8 mouse cellular contexts compared by ENCODE assay signal in the genomic region with DNA sequence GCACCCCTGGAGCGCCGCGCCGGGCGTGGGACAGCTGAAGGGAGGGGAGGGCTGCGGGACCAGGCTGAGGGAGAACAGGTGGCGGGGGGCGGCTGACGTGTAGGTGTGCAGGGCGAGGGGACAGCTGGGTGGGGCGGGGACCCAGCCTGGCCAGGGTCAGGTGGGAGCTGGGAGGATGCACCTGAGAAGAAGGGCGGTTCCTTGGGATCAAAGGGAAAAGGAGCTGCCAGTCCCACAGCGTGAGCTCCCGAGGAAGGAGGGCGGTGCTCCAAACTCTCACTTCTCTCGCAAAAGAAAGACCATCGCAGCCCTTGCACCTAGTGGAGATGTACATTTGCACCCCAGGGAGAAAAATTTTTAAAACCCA. TPM values are rescaled to one million over a fixed set of nuclear protein-coding genes. Genes with fewer than 3 reads are reported as not detected.
DNase-seq lines count a peak whose midpoint lies in the region; ATAC-seq and TF ChIP-seq lines count a peak whose summit lies in the region.

A gene (plus strand): TSS at position 252 of the 367 bp plus-strand sequence.

- peak within 1 kb of the TSS; percentile 85 for H3K9ac ChIP-seq in forebrain, embryonic 13.5 days
- H3K9ac ChIP-seq in liver, embryonic 11.5 days (ENCODE audit: low read depth, low read length), result peak within 1 kb of the TSS; percentile 90
- peak within 1 kb of the TSS; percentile 88 for H3K9ac ChIP-seq in stomach, embryonic 16.5 days (ENCODE audit: low read length)

- H3K9me3 ChIP-seq in G1E (replicated peaks), result no peaks in the 10 kb centered on the region
- H3K9me3 ChIP-seq in forebrain, embryonic 13.5 days (replicated peaks), result no peaks in the 10 kb centered on the region
- H3K9me3 ChIP-seq in liver, embryonic 11.5 days (ENCODE audit: control insufficient read depth, low read length), result no peaks in the 10 kb centered on the region
- no peaks in the 10 kb centered on the region for H3K9me3 ChIP-seq in stomach, embryonic 16.5 days (replicated peaks; ENCODE audit: control insufficient read depth, low read length)

- H3K4me1 ChIP-seq in G1E (ENCODE audit: insufficient read depth, low read depth, low read length), result peaks cover 39% of the 10 kb centered on the region
- H3K4me1 ChIP-seq in forebrain, embryonic 13.5 days, result peaks cover 21% of the 10 kb centered on the region
- peaks cover 21% of the 10 kb centered on the region for H3K4me1 ChIP-seq in liver, embryonic 11.5 days (replicated peaks; ENCODE audit: control insufficient read depth, insufficient read depth, low read length)
- H3K4me1 ChIP-seq in stomach, embryonic 16.5 days (ENCODE audit: control insufficient read depth, insufficient read depth, low read length), result peaks cover 32% of the 10 kb centered on the region

- H3K27me3 ChIP-seq in G1E (ENCODE audit: insufficient read depth, low read length), result no peaks in the 10 kb centered on the region
- H3K27me3 ChIP-seq in forebrain, embryonic 13.5 days, result no peaks in the 10 kb centered on the region
- no peaks in the 10 kb centered on the region for H3K27me3 ChIP-seq in liver, embryonic 11.5 days (replicated peaks; ENCODE audit: control insufficient read depth, insufficient read depth, low read length)
- H3K27me3 ChIP-seq in stomach, embryonic 16.5 days (ENCODE audit: control insufficient read depth, insufficient read depth, low read length), result no peaks in the 10 kb centered on the region

- no peak for DNase-seq in adrenal gland, adult 18-20 months (ENCODE audit: low spot score in 2 of 2)
- no peak for DNase-seq in adrenal gland, adult (ENCODE audit: inconsistent age in 2 of 2, low spot score in 1 of 2)
- DNase-seq in G1E (ENCODE audit: low spot score), result no peak
- DNase-seq in liver, embryonic 11.5 days (ENCODE audit: low spot score), result no peak
- no peak for DNase-seq in kidney, postnatal 25 days

- peaks cover 44% of the 10 kb centered on the region for H3K36me3 ChIP-seq in G1E (replicated peaks)
- H3K36me3 ChIP-seq in forebrain, embryonic 13.5 days (ENCODE audit: poor library complexity, severe bottlenecking), result peaks cover 12% of the 10 kb centered on the region; the same call in 1 of the 2 replicates
- peaks cover 4% of the 10 kb centered on the region; the same call in 1 of the 2 replicates for H3K36me3 ChIP-seq in liver, embryonic 11.5 days (ENCODE audit: control insufficient read depth, insufficient read depth, low read length)
- no peaks in the 10 kb centered on the region for H3K36me3 ChIP-seq in stomach, embryonic 16.5 days (ENCODE audit: control insufficient read depth, insufficient read depth, low read length)

- peak within 1 kb of the TSS; percentile 96 for H3K4me3 ChIP-seq in G1E (ENCODE audit: low read depth, low read length)
- peak within 1 kb of the TSS; percentile 79 for H3K4me3 ChIP-seq in forebrain, embryonic 13.5 days
- H3K4me3 ChIP-seq in liver, embryonic 11.5 days (ENCODE audit: low read depth, low read length), result peak within 1 kb of the TSS; percentile 92
- H3K4me3 ChIP-seq in stomach, embryonic 16.5 days (replicated peaks; ENCODE audit: low read length), result peak within 1 kb of the TSS; percentile 79

- ATAC-seq in G1E (ENCODE audit: extremely low read depth, insufficient number of reproducible peaks, low FRiP score, poor library complexity, severe bottlenecking), result no peak
- no peak; the same call in 1 of the 2 replicates for ATAC-seq in forebrain, embryonic 13.5 days
- 0 out of 4 replicates have a peak, but pooled peaks of 1 of the 2 experiments have one; percentile 4 for ATAC-seq in hematopoietic stem cell, adult 5-6 weeks (replicated peaks in 1 of 2; ENCODE audit: insufficient read depth in 1 of 2, low FRiP score in 2 of 2, low TSS enrichment in 1 of 2, low read depth in 1 of 2, poor library complexity in 2 of 2, severe bottlenecking in 2 of 2)
- ATAC-seq in liver, embryonic 11.5 days (replicated peaks; ENCODE audit: low FRiP score), result peak; percentile 33; the same call in 1 of the 2 replicates
- ATAC-seq in stomach, embryonic 16.5 days (ENCODE audit: insufficient read depth, low FRiP score), result peak; percentile 55

- peak within 1 kb of the TSS; percentile 89 for H3K4me2 ChIP-seq in forebrain, embryonic 13.5 days
- peak within 1 kb of the TSS; percentile 88 for H3K4me2 ChIP-seq in liver, embryonic 11.5 days
- peak within 1 kb of the TSS; percentile 91 for H3K4me2 ChIP-seq in stomach, embryonic 16.5 days (ENCODE audit: low read depth, low read length)

- H3K27ac ChIP-seq in forebrain, embryonic 13.5 days, result peak within 1 kb of the TSS; percentile 89
- H3K27ac ChIP-seq in liver, embryonic 11.5 days (ENCODE audit: low read depth, low read length), result peak within 1 kb of the TSS; percentile 88
- H3K27ac ChIP-seq in stomach, embryonic 16.5 days (ENCODE audit: low read length), result peak within 1 kb of the TSS; percentile 98

- no peak for TF ChIP-seq CTCF in G1E (IDR thresholded peaks at IDR 0.05; ENCODE audit: low read depth, low read length)

- WGBS in forebrain, embryonic 13.5 days, result under 1% methylated on average over 11 of the region's 17 CpGs
- under 1% methylated on average over 16 of the region's 17 CpGs for WGBS in liver, embryonic 11.5 days
- WGBS in stomach, embryonic 16.5 days, result under 1% methylated on average over 17 of the region's 17 CpGs

RNA-seq across cellular contexts. Expression of the gene that starts here (rescaled TPM):
- total RNA-seq in adrenal gland, adult 18-20 months (2021), result 100 to 1,000 TPM; 128 to 132 TPM
- total RNA-seq in G1E (2014; fragmentation: Nextera tagmentation) (107 and 124 TPM in 2 replicates), G1E (2017) (186 and 188 TPM in 2 replicates)
- 113 and 131 TPM in 2 replicates for polyA plus RNA-seq in G1E (2012)
- polyA plus RNA-seq in forebrain, embryonic 13.5 days (2015; fragmentation: Nextera tagmentation; extraction: Ambion mirVana), result 105 and 118 TPM in 2 replicates
- 105 and 120 TPM in 2 replicates for total RNA-seq in hematopoietic stem cell, adult 5-6 weeks (2017)
- polyA plus RNA-seq in liver, embryonic 11.5 days (2014; fragmentation: Nextera tagmentation; extraction: Ambion mirVana), result 180 and 182 TPM in 2 replicates
- polyA plus RNA-seq in stomach, embryonic 16.5 days (2015; fragmentation: Nextera tagmentation; extraction: Ambion mirVana), result 142 and 145 TPM in 2 replicates

Comparison
In these comparisons a context has a peak if more than half of its experiments do, and no peak if none do; other contexts are left out.
1. ATAC-seq: peak in liver, embryonic 11.5 days (single experiment) and stomach, embryonic 16.5 days (single experiment); none in G1E (single experiment) and forebrain, embryonic 13.5 days (single experiment).
2. Peak in every context shown above with its lines, with median percentiles within 50 percentile points of each other: H3K4me3 ChIP-seq, H3K27ac ChIP-seq, H3K4me2 ChIP-seq and H3K9ac ChIP-seq.